Mouse (Mus musculus) cerebral cortex, adult 2 months (tissue): ENCODE data around the gene Lactbl1.

Experiments used
- WGBS: fragments of 180-500 bp; shearing (Covaris S2); methylation state at CpG from one replicate; pipeline ENCODE4 v1.1.7; 2018; 5-methylcytosine and 5-hydroxymethylcytosine counted together

Gene Lactbl1

DNA sequence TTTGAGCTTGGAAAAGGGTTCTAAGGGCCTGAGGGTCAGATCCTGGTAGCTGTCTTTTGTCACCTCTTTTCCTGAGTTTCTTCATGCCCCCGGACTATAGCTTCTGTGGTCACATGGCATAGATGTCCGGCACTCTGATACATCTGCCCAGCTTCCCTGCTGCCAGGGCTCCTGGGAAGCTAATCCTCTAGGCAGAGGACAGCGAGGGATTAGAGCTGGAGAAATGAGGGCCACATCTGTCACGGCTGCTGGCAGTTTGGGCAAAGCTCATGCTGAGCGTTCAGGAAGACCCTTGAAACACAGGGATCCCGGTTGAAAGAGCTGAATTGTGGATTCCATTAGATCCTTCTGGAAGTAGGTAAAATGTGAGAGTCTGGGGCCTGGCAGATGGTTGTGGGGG, at the start of gene Lactbl1:
Lactbl1 (plus strand) TSS at position 234 of the 400 bp plus-strand sequence.
- WGBS = 58% methylated on average over 6 of the region's 6 CpGs

- WGBS = 93% methylated on average over 3 of the region's 3 CpGs
Observed at GRCm38 (mm10) chr4:136581885-136582284, 40.5 kb upstream of the Lactbl1 start.

DNA sequence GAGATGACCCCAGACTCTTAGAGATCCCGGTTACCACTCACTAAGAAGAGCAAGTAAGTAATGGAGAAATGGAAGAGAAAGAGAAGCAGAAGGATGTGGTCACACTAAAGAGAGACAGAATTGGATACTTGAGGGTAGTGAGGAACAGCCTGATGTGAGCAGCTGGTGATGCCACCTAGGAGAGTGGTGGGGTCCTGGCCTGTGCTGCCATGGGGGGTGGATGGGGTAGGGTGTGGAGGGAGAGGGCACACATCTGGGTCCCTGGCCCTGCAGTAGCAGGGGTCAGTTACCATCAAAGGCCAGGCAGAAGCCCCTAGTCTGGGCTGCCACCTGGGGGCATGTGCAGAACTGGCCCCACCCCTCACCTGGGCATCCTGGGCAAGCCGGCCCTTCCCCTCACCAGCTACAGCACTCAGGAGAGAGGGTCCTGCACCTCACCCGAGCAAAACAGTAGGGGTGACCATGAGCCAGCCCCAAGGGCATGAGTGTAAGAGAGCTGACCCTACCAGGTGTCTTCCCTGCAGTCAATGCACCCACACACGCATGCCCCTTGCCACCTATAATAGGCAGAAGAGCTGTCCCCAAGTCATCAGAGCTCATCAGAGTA, 35.1 kb upstream of the Lactbl1 start:
- WGBS = 89% methylated on average over 4 of the region's 4 CpGs

DNA sequence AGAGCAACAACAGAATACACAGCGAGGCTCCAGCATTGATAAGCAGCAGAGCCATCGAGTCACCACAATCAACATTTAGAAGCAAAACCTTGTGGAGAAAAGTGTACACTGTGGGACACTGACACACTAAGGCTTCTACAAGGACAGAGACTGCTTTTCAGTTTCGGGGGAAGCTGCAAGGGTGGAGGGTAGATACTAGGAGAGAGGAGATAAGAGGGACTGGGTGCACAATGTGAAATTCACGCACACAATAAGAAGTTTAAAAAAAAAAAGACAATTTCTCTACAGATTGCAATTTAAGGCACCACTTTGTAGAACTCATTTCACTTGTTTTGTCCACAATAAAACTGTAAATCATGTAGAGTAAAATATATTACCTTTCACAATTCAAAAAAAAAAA, 34.4 kb upstream of the Lactbl1 start:
- 78% methylated on average over 4 of the region's 4 CpGs for WGBS

GRCm38 (mm10) chr4:136592111-136592510, 30.3 kb upstream of the Lactbl1 start:
- 60% methylated on average over 4 of the region's 4 CpGs for WGBS

GRCm38 (mm10) chr4:136594006-136594405, 28.4 kb upstream of the Lactbl1 start:
- 83% methylated on average over 2 of the region's 2 CpGs for WGBS

DNA sequence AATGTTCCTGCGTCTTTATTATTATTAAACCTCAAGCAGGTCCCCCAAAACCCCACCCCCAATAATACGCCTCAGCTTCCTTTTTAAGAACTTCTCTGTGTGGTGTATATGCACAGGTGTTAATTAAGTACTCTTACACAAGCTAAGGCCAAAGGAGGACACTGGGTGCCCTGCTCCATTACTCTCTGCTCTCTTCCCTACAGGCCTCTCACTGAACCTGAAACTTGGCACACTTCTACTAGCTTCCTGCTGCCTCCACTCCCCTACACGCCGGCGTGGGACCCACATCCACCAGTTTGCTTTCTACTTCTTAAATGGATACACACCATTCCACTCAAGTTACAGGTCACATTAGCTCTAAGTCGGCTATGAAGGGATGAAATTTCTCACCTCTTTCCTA, 27.2 kb upstream of the Lactbl1 start:
- WGBS = 55% methylated on average over 6 of the region's 6 CpGs

DNA sequence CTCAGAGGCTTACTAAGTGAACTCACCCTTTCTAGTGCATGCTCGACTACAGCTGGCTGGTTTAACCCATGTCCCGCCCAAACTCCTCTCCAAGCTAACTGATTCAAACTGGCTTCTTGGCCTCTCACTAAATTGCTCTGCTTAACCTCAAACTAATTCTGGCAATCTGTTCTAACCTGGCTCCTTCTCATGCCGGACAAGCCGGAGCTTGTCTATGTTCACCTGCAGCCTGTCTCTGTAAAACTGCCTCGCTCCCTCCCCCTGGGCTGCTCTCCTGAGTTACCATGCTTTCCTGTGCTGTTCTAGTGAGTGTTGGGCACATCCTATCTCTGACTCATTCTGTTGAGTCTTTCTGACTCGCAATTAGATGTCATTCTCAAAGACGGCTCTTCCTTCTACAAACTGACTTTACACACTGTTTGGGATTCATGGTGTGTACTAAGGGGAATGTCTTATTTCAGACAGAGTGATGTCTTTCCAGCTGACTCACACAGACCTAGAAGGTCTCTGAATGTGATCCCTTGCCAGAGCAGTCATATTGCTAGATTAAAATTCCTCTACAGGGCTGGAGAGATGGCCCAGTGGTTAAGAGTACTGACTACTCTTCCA, 24.0 kb upstream of the Lactbl1 start:
- 65% methylated on average over 7 of the region's 7 CpGs for WGBS

GRCm38 (mm10) chr4:136599869-136600268, 22.6 kb upstream of the Lactbl1 start:
- 86% methylated on average over 3 of the region's 3 CpGs for WGBS

GRCm38 (mm10) chr4:136600536-136600935, 21.9 kb upstream of the Lactbl1 start:
- WGBS = 86% methylated on average over 2 of the region's 2 CpGs

DNA sequence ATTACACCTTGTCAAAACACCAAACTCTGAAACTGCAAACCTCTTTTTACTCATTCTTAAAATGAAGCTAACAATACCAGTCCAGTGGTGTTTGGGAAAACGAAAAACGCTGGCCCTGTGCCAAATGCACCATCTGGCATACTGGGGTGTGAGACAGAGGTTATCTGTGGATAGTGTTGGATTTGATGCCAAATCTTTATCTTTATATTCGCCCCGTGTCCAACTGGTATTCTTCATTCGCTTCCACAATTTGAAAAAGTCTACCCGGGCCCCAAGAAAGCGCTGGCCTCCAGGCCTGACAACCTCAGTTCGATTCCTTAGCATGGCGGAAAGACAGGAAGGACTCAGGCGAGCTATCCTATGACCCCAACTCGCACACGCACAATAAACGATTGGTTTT, 20.9 kb upstream of the Lactbl1 start:
- 1% methylated on average over 13 of the region's 13 CpGs for WGBS

DNA sequence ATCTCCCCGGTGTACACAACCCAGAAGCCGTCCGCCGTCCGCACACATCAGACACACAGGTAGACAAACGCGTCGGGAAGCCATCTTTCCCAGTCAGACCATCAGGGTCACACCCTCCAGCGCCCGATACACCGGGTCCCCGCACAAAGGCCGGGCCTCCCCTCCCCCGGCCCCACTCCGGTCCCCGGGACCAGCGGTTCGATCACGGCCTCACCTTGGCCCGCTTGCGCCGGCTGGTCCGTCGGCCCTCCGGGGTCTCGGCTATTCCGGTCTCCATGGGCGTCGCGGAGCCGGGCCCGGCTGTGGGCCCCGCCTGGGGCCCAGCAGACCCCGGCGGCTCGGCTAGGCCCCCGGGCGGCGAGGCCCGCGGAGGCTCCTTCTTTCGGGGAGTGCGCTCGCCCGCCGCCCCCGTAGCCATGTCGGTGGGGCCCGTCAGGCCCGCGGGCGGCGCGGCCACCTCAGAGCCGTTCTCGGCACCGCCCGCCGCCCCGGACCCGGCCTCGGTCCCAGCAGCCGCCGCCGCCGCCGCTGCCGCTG, 20.3 kb upstream of the Lactbl1 start:
- under 1% methylated on average over 68 of the region's 68 CpGs for WGBS

GRCm38 (mm10) chr4:136602568-136602967, 19.9 kb upstream of the Lactbl1 start, which contains the start of gene Kdm1a:
Kdm1a (minus strand) TSS chr4:136602723.
- under 1% methylated on average over 45 of the region's 45 CpGs for WGBS

DNA sequence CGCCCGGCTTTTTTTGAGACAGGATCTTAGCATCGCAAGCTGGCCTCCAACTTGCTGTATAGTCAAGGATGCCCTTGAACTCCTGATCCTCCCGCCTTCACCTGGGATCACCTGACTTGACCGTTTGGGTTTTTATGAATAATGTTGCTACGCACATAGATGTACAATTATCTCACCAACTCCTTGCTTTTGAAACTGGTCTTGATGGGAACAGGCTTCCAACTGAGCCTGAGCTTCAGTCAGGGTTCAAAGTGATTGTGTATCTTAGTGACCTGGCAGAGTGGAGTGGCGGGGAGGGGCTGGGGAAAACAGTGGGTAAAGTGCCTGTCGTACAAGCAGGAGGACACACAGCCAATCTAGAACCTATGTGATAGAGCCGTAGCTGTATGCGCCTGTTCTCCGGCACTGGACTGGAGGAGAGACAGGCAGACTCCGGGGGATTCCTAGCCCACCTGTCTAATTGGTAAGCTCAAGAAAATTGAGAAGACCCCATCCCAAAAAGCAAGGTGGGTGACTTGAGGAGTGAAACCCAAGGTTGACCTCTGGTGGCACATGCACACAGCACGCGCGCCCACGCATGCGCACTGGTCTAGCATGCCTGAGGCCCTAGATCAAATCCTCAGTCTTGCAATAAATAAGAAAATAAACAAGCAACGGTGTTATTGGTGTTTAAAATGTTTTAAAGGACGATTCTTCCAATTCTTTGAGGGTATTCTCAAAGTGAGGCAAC, 16.5 kb upstream of the Lactbl1 start:
- 92% methylated on average over 19 of the region's 19 CpGs for WGBS

- 82% methylated on average over 4 of the region's 4 CpGs for WGBS
Observed at GRCm38 (mm10) chr4:136610387-136610856, 12.0 kb upstream of the Lactbl1 start, which contains the start of gene Tex46. Tex46 (plus strand) TSS chr4:136610437.

DNA sequence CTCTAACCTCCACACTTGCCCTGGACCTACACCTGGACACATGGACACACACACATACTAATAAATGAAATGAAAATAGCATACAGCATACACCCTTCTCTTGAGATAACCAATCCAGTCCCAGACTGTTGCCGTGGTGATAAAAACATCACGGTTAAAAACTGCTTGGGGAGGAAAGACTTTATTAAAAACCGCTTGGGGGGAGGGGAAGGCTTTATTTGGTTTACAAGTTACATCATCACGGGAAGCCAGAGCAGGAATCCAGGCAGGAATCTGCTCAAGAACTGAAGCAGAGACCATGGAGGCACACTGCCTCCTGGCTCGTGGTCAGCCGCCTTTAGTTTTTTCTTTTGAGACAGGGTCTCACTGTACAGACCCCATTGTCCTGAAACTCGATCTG, 8.8 kb upstream of the Lactbl1 start:
- 53% methylated on average over 7 of the region's 7 CpGs for WGBS

DNA sequence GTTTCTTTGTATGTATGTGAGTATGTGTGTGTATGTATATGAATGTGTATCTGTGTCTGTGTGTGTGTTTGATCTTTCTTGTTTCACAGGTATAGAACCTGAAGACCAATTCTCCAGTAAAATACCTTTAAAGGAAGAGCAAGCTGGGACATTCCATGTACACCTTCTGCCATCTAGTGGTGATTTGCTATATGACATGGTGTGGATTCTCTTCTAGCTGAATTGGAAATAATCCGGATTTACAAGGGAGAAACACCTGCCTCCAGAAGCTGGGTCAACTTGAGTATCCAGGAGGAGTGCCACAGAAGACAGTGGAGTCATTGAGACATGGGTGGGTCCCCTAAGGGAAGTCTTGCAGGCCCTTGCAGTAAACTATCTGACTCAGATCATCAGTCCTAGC, 1.1 kb upstream of the Lactbl1 start:
- 0% methylated on average over 1 of the region's 1 CpGs for WGBS

DNA sequence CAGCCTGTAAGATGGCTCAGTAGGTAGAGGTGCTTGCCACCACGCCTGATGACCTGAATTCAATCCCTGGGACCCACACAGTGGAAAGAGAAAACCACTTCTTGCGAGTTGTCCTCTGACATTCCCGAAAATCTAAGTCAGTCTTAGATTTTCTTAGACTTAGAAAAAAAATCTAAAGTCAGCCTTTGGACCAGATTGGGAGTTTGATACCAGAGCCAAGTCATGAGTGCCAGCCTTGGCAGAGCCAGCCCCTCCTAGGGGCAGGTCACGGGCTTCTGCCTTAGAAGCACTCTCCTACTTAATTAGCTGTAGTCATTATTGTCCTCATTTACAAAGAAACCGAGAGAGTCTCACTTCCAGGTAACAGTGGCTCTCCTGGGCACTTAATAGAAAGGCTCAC, 465 bp upstream of the Lactbl1 start:
- WGBS = 64% methylated on average over 5 of the region's 5 CpGs

GRCm38 (mm10) chr4:136626590-136626989, 4.2 kb downstream of the Lactbl1 start:
- 81% methylated on average over 6 of the region's 6 CpGs for WGBS

DNA sequence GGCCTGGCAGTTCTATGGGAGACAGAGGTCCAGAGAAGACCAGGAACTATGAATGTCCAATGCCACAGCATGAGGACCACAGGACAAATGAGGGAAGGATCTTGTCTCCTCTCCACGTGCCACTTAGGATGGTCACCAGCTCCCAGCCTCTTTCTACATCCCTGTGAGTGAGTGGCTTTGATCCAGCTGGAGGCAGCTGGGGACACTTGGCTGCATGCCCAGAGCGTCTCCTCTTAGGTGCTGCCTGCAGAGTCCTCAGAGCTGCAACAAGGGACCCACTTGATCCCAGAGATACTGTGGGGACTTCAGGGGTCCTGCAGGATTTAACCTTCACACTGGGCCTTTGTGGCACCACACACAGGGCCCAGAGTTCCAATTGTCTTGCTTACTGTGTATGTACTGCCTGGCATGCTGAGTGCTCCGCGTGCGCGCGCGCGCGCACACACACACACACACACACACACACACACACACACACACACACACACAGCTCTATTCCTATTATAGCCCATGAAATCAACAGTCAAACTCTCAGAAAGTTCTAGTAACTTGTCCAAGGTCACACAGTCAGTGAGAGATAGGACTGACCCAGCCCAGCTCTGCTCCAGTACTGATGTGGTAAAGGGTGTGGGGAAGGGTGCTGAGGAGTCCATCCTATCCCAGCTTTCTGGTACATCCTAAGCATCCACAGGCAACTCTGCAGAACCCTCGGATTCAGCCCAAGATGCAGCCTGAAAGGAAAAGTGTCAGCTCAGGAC, 9.0 kb downstream of the Lactbl1 start:
- 69% methylated on average over 11 of the region's 11 CpGs for WGBS

GRCm38 (mm10) chr4:136636511-136636910, 14.1 kb downstream of the Lactbl1 start:
- 77% methylated on average over 5 of the region's 5 CpGs for WGBS
